Mouse (Mus musculus) midbrain, embryonic 14.5 days (tissue): Measurements from ENCODE around the gene Ermap. TPM values are rescaled to one million over a fixed set of nuclear protein-coding genes. Genes with fewer than 3 reads are reported as not detected.

Experiments
- ATAC-seq: fragments of 200-750 bp; cut with Nextera tagmentation; 2 replicates; pipeline ENCODE4 v1.8.0; 2017; ENCODE audit warnings: moderate number of reproducible peaks, moderate library complexity; ENCODE audit not compliant: low FRiP score, low TSS enrichment
- DNase-seq: peaks from one replicate; pipeline ENCODE4 v3.0.0-alpha.2; 2015
- H3K27ac ChIP-seq: fragments of 300-500 bp; sonication (generic); replicated peaks from 2 replicates; pipeline ENCODE4 v1.5.1; 2014; ENCODE audit warnings: mild to moderate bottlenecking, low read depth, low read length, moderate library complexity
- H3K27me3 ChIP-seq: fragments of 300-500 bp; sonication (generic); 2 replicates; pipeline ENCODE4 v1.6.1; 2014; ENCODE audit warnings: low read length, control low read depth, mixed read lengths; ENCODE audit not compliant: control insufficient read depth, insufficient read depth
- H3K36me3 ChIP-seq: fragments of 300-500 bp; sonication (generic); 2 replicates; pipeline ENCODE4 v1.6.1; 2014; ENCODE audit warnings: low read length, control low read depth; ENCODE audit not compliant: control insufficient read depth, insufficient read depth
- H3K4me1 ChIP-seq: fragments of 300-500 bp; sonication (generic); 2 replicates; pipeline ENCODE4 v1.6.1; 2014; ENCODE audit warnings: mild to moderate bottlenecking, antibody characterized with exemption, low read length, control low read depth; ENCODE audit not compliant: control insufficient read depth, insufficient read depth
- H3K4me2 ChIP-seq: fragments of 300-500 bp; sonication (generic); 2 replicates; pipeline ENCODE4 v1.6.1; 2014; ENCODE audit warnings: mild to moderate bottlenecking, low read length, moderate library complexity
- H3K4me3 ChIP-seq: fragments of 300-500 bp; sonication (generic); replicated peaks from 2 replicates; pipeline ENCODE4 v1.5.1; 2014; ENCODE audit warnings: low read depth, low read length
- H3K9ac ChIP-seq: fragments of 300-500 bp; sonication (generic); replicated peaks from 2 replicates; pipeline ENCODE4 v1.6.1; 2014; ENCODE audit warnings: mild to moderate bottlenecking, low read length, moderate library complexity
- H3K9me3 ChIP-seq: fragments of 300-500 bp; sonication (generic); 2 replicates; pipeline ENCODE4 v1.6.1; 2016; ENCODE audit warnings: low read length, control low read depth, mixed read lengths; ENCODE audit not compliant: control insufficient read depth
- WGBS: fragments of 180-500 bp; shearing (Covaris S2); extraction: QIAGEN DNeasy Blood & Tissue Kit; methylation state at CpG from one replicate; pipeline ENCODE4 v1.1.7; 2014; 5-methylcytosine and 5-hydroxymethylcytosine counted together
- polyA plus RNA-seq: library from polyadenylated mRNA; unstranded; fragments of >200 nt; fragmentation: Nextera tagmentation; extraction: Ambion mirVana; gene quantifications from 2 replicates; pipeline ENCODE4 v1.2.1, GENCODE M21; 2014

Ermap gene
- polyA plus RNA-seq, 1 experiment from 2014 or later, result 0.63 TPM

DNA sequence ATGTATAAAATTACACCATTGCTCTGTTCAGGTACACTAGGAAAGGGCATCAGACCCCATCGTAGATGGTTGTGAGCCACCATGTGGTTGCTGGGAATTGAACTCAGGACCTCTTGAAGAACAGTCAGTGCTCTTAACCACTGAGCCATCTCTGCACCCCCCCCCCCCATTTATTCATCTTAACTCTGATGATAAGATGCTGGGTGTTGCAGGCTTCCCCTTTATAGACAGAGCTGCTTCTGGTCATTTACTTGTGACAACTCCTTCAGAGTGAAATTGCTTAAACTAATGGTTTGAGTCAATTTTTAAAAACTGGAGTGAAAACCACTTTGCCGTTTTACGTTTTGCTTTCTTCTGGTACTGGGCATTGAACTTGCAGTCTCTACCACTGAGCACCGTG, 2.9 kb upstream of the Ermap start:
- DNase-seq (no peak), ATAC-seq (no peak)
- H3K9me3 ChIP-seq, result no peaks in the 10 kb centered on the region
- H3K9ac ChIP-seq, result no peak overlapping the region
- H3K27ac ChIP-seq, result no peak overlapping the region
- peaks cover 13% of the 10 kb centered on the region; the same call in 1 of the 2 replicates for H3K4me1 ChIP-seq
- no peaks in the 10 kb centered on the region for H3K27me3 ChIP-seq
- H3K36me3 ChIP-seq, result no peaks in the 10 kb centered on the region
- H3K4me3 ChIP-seq, result no peak overlapping the region
- no peak overlapping the region for H3K4me2 ChIP-seq
- WGBS, result 88% methylated on average over 4 of the region's 4 CpGs

DNA sequence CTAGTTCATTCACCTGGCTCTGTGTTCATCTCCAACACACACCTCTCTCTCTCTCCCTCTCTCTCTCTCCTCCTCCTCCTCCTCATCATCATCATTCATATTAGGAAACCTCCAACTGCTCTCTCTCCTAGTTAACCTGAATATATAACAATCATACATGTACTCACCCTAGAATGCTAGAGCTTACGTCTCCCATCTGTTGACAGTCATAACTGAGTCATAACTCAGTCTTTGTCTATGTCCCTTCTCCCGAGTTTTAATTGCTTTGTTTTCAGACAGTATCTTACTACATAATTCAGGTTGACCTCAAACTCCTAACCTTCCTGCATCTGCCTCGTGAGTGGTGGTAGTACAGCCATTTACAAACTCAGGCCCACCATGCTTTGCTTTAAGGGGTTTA, 1.5 kb upstream of the Ermap start:
- 80% methylated on average over 3 of the region's 3 CpGs for WGBS
- Histone ChIP-seq H3K4me2 (no peak overlapping the region), H3K4me1 (no peaks in the 10 kb centered on the region), H3K27ac (no peak overlapping the region), H3K27me3 (no peaks in the 10 kb centered on the region), H3K4me3 (no peak overlapping the region), H3K36me3 (no peaks in the 10 kb centered on the region), H3K9ac (no peak overlapping the region), H3K9me3 (no peaks in the 10 kb centered on the region)
- DNase-seq (no peak), ATAC-seq (no peak)

DNA sequence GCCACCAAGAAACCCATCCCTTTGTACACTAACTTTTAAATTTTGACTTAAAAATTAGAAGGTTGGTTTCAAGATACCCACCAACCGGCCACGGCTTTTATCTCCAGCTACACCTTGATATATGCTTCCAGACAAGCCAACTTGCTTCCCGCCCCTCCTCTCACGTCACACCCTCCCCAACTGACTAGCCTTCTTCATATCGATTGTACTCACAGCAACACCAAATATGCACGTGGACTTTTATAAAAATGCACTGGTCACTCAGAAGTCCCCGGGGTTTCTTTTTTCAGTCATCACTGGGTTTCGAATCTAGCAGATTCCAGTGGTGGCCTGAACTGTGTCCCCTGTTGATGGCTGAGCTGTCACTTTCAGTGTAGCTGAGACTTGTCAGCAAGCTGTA, 807 bp upstream of the Ermap start:
- no peaks in the 10 kb centered on the region for H3K36me3 ChIP-seq
- no peaks in the 10 kb centered on the region for H3K27me3 ChIP-seq
- no peak overlapping the region for H3K4me3 ChIP-seq
- no peak overlapping the region for H3K9ac ChIP-seq
- H3K4me2 ChIP-seq, result no peak overlapping the region
- ATAC-seq (no peak), DNase-seq (no peak)
- no peaks in the 10 kb centered on the region for H3K4me1 ChIP-seq
- no peak overlapping the region for H3K27ac ChIP-seq
- 86% methylated on average over 8 of the region's 8 CpGs for WGBS
- H3K9me3 ChIP-seq, result no peaks in the 10 kb centered on the region

DNA sequence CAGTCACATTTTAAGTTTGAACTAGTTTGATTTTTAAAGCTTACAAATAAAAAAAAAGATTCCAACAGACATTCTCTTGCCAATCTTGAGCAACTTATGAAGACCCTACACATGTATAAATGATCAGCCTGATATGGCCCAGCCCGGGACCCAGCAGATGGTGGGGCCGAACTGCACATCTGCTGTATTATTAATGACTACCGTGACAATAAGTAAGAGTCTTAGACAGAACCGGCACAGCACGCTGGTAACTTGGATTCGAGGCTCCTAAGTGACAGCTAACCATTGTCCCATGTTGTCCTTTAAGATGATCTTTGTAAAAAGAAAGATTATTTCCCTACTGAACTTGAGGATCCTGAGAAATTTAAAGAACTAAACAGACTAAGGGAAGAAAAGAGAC, 419 bp downstream of the Ermap start:
- no peak for ATAC-seq
- WGBS, result 25% methylated on average over 6 of the region's 6 CpGs

DNA sequence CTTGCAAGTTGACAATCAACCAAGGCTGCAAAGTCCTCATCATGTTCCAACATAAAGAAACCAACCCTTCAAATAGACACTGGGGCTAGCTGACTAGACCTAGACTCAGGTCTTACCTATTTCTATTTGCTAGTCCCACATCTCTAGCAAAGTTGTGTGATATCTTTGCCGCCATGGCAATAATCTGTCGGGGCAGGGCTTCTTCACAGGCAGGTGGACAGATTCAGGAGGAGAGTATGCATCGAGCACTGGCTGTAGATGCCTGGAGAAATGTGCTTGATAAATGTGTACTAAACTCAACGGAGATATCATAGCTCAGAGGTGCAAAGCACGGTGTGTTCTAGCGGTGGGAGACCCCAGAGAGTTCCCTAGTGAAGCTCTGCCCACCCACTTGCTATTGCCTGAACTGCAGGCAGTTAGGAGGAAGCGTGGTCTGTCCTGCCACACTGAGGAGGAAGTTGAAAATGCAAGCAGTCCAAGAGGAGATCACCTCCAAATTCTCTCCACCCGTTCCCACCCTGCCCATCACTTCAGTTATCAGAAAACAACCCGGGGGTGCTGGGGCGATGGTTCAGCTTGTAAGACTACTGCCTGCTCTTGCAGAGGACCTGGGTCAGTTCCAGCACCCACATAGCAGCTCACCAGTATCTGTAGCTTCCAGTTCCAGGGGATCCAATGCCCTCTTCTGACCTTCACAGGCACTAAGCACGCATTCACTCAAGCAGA, 1.6 kb downstream of the Ermap start:
- WGBS, result 64% methylated on average over 11 of the region's 11 CpGs
- H3K4me1 ChIP-seq, result no peaks in the 10 kb centered on the region
- no peaks in the 10 kb centered on the region for H3K27me3 ChIP-seq
- H3K9me3 ChIP-seq, result no peaks in the 10 kb centered on the region
- no peak for ATAC-seq
- DNase-seq, result no peak
- H3K27ac ChIP-seq, result no peak overlapping the region
- no peak overlapping the region for H3K4me2 ChIP-seq
- H3K36me3 ChIP-seq, result no peaks in the 10 kb centered on the region
- H3K4me3 ChIP-seq, result no peak overlapping the region
- no peak overlapping the region for H3K9ac ChIP-seq

More for the DNA sequence above, 419 bp downstream of the Ermap start:
- no peak overlapping the region for H3K27ac ChIP-seq
- DNase-seq, result no peak
- H3K27me3 ChIP-seq, result no peaks in the 10 kb centered on the region
- no peak overlapping the region for H3K9ac ChIP-seq
- H3K4me2 ChIP-seq, result no peak overlapping the region
- H3K36me3 ChIP-seq, result no peaks in the 10 kb centered on the region
- no peaks in the 10 kb centered on the region for H3K9me3 ChIP-seq
- no peak overlapping the region for H3K4me3 ChIP-seq
- H3K4me1 ChIP-seq, result no peaks in the 10 kb centered on the region

DNA sequence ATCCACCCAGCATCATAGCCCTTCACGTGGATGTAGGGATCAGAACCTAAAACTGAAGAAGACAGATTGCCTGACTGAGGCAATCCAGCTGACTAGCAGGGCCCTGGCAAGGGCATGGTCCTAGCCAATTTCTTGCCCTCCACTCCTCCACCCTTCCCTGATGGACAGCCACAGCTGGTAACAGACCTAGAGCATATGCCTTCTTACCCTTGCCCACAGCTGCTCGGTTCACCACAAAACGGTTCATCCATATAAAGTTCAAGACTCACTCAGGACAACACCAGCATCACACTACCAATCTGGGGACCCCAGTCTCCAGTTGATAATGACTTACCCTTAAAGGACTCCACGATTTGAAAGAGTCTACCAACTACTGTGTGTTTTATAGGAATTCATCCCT, 4.0 kb downstream of the Ermap start:
- no peak overlapping the region for H3K4me3 ChIP-seq
- no peaks in the 10 kb centered on the region for H3K36me3 ChIP-seq
- no peak overlapping the region for H3K4me2 ChIP-seq
- no peaks in the 10 kb centered on the region for H3K27me3 ChIP-seq
- ATAC-seq, result no peak
- 81% methylated on average over 4 of the region's 4 CpGs for WGBS
- H3K9ac ChIP-seq, result no peak overlapping the region
- H3K27ac ChIP-seq, result no peak overlapping the region
- no peaks in the 10 kb centered on the region for H3K4me1 ChIP-seq
- DNase-seq, result no peak
- H3K9me3 ChIP-seq, result no peaks in the 10 kb centered on the region

DNA sequence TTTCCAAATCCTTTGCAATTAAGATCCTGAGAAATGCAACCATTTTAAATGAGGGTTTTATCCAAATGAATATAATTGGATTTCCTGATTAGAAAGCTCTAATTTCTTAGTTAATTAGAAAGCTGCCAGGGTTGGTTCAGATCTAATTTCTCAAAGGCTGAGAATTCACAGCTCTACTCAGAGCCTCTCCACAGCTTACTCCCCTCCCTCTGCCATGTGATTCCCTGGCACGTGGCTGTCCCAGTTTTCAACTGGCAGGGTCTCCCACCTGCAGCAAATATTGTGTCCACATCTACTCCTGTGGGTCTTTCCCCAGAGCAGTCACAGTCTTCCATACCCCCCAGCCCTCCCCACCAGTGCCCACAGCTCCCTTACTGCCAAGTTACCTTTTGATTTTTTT, 6.3 kb downstream of the Ermap start:
- Histone ChIP-seq H3K4me2 (no peak overlapping the region), H3K9me3 (no peaks in the 10 kb centered on the region), H3K4me3 (no peak overlapping the region), H3K27me3 (no peaks in the 10 kb centered on the region), H3K36me3 (no peaks in the 10 kb centered on the region), H3K4me1 (no peaks in the 10 kb centered on the region), H3K9ac (no peak overlapping the region), H3K27ac (no peak overlapping the region)
- DNase-seq, result no peak
- no peak for ATAC-seq
- WGBS, result 65% methylated on average over 1 of the region's 1 CpGs

DNA sequence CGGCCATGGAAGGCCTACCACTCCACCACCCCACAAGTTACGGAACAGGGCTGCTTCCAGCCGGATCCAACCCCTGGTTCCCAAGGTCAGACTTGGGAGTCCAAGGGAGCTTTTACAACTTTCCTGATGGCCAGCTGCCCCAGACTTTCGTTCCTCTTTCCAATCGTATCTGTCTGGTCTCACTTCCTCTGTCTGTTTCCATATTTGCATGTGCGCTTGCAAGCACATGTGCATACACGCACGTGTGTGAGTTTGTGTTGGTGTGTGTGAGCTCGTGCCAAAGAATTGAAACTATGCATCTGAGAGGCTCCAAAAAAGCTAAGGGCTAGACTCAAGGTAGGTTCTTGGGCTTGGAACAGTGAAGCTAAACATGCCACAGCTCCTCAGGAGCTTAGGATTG, 8.4 kb downstream of the Ermap start:
- no peak overlapping the region for H3K27ac ChIP-seq
- H3K9me3 ChIP-seq, result no peaks in the 10 kb centered on the region
- no peak for DNase-seq
- ATAC-seq, result no peak
- H3K27me3 ChIP-seq, result no peaks in the 10 kb centered on the region
- H3K36me3 ChIP-seq, result no peaks in the 10 kb centered on the region
- 90% methylated on average over 9 of the region's 9 CpGs for WGBS
- H3K4me3 ChIP-seq, result no peak overlapping the region
- H3K4me2 ChIP-seq, result no peak overlapping the region
- H3K4me1 ChIP-seq, result no peaks in the 10 kb centered on the region
- no peak overlapping the region for H3K9ac ChIP-seq

DNA sequence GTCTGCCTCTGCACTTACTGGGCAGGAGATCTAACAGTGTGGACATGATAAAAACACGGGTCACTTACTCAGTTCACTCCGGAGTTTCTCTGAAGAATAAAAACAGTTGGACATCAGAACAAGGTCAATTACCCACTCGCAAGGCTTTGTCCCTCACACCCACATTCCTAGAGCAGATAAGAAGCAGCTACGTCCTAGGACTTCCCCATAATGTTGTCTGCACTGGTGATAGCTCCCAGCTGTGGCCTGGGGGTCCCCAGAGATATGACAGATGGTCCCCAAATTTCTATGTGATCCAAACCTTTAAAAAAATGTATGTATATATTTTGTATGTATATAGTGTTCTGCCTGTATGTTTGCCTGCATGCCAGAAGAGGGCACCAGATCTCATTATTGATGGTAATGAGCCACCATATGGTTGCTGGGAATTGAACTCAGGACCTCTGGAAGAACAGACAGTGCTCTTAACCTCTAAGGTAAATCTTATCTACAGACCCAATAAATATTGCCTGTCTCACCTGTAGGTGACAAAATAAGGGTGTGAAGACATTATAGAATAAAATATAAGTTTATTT, 9.6 kb downstream of the Ermap start:
- Histone ChIP-seq H3K4me1 (no peaks in the 10 kb centered on the region), H3K9ac (no peak overlapping the region), H3K4me3 (no peak overlapping the region), H3K4me2 (no peak overlapping the region), H3K9me3 (no peaks in the 10 kb centered on the region), H3K27ac (no peak overlapping the region), H3K27me3 (no peaks in the 10 kb centered on the region), H3K36me3 (no peaks in the 10 kb centered on the region)
- no peak for DNase-seq
- 68% methylated on average over 4 of the region's 4 CpGs for WGBS
- ATAC-seq, result no peak
